Mouse (Mus musculus) liver, embryonic 14.5 days (tissue): Measurements from ENCODE around the gene Tmem200b.

ENCODE experiments used
- CTCF ChIP-seq: IDR thresholded peaks from 2 replicates; pipeline ENCODE4 v1.5.1; 2016; ENCODE audit warnings: antibody characterized with exemption, low read depth, control low read depth
- EP300 ChIP-seq: IDR thresholded peaks from 2 replicates; pipeline ENCODE4 v1.6.1; 2016; ENCODE audit warnings: antibody characterized with exemption, low read depth

DNA sequence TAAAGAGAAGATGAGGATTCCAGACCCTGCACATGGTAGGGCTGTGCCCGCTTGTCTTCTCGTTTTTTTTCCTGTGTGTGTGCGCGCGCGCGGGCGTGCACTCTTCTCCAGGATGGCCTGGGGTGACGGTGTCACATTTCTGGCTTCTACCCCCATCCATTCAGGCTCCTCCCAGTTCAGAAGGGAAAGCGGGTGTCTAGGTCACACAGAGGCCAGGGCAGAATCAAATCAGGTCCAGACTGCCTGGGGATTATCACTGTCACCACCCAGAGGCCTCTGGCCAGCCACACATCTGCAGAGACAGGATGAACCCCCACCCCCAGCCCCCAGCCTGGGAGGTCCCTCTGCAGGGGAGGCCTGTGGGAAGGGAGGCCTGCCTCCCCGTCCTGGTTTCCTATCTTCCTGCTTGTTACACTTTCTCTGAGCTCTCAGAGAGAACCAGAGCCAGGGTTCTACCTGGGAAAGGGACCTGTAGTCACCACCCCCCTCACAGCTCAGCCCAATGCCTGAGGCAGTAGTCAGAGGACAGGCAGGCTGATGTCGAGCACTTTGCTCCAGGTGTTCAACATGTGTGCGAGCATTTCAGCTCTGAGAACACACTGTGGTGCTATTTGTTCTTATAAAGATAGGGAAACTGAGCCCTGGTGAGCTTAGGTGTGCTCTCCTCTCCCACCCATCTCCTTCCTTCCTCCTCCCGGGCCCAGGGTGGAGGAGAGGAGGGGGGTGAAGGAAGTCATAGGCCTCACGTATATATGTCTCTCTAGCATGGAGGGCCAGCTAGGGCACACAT is 2.7 kb upstream of the Tmem200b start:
- TF ChIP-seq EP300 (no peak), CTCF (no peak)
